Mouse (Mus musculus) kidney, adult 11 months (tissue): ENCODE data around the gene Borcs6.
"Not testable (repeated sequence)": the region's sequence is repeated elsewhere in the genome, so short reads cannot be mapped to it uniquely, and the experiment has no call there.

Source experiments
- DNase-seq: peaks from one replicate; pipeline ENCODE4 v3.0.0; 2022

Borcs6 gene

DNA sequence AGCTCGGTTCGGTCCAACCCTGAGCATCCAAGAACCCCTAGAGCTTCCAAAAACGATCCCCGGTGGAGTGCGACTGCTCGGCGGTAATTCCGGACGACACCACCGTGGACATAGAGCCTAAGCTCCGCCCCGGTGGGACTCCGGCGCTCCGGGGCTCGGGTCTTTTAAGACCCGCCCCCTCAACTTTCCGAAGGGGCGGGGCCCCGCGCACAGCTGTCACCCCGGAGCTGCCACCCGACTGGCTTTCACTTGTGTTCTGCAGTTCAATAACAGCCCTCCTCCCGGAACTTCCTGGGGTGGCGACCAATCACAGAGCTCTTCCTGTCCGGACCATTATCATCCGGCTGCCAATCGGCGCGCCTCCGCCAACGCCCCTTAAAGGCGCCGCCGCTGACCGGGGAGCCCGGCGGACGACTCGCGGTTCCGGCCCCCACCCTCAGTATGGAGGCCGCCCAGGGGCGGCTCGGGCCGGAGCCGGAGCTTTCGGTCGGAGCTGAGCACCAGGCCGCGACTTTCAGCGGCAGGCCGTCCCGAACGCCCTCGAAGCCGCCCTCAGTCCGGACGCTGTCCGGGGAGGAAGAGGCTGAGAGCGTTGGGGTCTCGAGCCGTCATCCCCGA, at the start of gene Borcs6:
Borcs6 (plus strand) TSS at position 361 of the 618 bp plus-strand sequence.
- peak; percentile 98 for DNase-seq

DNA sequence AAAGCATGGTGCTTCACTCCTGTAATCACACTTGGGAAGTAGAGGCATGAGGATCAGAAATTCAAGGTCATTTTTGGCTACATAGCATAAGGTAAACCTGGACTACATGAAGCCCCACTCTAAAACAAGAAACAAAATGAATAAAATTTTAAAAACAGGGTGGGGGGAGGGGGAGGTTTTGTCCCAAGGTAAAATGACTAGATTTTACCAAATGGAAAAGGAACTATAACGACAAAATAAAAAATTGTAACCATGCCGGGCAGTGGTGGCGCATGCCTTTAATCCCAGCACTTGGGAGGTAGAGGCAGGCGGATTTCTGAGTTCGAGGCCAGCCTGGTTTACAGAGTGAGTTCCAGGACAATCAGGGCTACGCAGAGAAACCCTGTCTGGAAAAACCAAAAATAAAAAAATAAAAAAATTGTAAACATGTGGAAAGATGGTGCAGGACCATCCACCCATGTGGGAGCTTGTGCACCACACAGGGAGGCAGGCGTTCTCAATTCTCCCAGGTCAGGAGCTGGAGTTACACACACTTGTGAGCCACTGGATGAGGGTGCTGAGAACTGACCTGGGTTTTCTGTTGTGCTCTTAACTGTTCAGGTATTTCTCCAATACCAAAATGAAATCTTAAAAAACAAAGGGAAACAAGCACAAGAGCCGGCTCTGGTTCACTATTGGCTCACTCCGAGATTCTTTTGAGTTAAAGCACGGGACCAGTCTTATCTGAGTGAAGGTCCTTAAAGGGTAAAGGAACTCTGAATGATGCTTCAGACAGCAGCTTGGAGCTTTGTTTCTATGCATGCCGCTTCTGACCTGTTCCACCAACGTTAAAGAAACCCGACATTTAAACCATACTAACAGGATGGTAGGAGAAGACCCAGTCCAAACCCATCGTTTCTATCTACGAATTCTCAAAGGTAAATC, 48.9 kb upstream of the Borcs6 start:
- no peak for DNase-seq

DNA sequence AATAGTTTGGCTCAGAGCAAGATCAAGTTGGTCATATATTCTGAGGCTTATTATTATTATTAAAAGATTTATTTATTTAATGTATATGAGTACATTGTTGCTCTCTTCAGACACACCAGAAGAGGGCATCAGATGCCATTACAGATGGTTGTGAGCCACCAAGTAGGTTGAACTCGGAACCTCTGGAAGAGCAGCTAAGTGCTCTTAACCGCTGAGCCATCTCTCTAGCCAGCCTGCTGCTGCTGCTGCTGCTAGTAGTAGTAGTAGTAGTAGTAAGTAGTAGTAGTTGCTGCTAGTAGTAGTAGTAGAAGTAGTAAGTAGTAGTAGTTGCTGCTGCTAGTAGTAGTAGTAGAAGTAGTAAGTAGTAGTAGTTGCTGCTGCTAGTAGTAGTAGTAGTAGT, 48.1 kb upstream of the Borcs6 start:
- DNase-seq = not testable (repeated sequence)

DNA sequence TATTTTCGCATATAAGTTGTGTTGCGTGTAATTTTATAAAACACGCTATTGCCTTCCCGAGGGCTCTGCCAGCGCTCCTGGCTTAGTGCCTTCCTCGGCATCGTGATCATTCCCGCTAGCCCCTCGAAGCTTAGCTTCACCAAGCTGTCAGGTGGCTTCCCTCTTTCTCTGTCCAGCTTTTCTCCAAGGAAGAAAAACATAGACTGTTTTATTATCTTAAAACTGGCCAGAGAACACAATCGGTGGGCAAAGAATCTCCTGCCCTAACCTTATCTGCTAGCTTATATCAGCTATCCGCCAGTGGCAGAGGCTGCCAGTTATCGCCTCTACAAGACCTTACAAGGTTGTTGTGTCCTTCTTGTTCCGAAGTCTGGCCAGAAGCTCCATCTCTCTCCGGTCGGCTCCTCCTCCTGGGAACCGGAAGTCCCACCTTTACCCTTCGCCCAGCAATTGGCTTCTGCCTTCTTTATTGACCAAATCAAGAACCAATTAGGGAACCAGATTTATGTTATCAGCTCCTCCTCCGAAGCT, 47.4 kb upstream of the Borcs6 start:
- DNase-seq = peak; percentile 94

DNA sequence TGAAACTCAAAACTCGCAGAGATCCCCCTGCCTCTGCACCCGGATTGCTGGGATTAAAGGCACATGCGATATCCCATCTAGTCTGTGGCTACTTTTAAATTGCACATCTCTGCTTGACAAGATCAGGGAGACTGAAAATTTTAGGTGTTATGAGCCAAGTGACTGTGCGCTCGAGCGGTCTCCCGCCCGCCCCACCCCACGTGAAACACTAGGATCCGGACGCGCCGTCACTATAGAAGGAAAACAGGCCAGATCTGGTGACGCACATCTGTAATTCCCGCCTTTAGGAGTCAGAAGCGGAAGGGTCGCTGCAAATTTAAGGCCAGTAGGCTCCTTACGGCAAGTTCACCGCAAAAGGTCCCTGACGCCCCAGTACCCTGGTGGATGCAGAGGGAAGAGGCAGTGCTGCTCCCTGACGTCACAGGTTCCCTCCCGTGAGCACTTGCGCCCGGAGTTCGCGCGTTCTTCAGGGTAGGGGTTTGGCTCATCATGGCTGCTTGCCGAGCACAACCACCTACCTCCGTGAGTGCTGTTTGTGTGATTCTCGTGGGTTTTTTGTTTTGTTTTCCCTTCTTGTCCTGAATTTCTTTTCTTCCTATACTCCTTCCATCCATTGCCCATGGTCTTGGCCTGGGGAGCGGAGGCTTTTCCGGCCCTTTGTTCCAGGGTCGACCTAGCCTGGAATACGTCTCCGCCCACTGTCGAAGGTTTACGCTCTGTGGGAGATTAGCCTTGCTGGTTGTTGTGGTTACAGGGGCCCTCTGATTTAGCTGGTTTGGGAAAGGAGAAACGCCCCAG, 43.7 kb upstream of the Borcs6 start, which contains the start of gene Ctc1:
Ctc1 (plus strand) TSS at position 268 of the 798 bp plus-strand sequence.
- DNase-seq = peak; percentile 85

DNA sequence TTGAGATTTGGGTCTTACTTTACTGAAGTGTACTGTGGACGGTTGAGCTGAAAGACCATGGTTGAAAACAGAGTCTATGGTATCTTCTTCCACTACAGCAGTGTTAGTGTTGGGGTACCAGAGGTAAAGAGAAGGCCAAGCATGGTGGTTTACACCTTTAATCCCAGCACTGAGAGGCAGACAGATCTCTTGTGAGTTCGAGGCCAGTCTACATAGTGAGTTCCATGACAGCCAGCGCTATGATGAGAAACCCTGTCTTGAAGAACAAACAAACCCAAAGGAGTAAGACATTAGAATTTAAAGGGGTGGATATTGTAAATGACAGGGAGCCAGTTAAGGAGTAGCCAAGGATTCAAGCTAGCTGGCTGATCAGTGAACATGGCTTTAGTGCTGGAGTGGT, 42.8 kb upstream of the Borcs6 start:
- DNase-seq = no peak

DNA sequence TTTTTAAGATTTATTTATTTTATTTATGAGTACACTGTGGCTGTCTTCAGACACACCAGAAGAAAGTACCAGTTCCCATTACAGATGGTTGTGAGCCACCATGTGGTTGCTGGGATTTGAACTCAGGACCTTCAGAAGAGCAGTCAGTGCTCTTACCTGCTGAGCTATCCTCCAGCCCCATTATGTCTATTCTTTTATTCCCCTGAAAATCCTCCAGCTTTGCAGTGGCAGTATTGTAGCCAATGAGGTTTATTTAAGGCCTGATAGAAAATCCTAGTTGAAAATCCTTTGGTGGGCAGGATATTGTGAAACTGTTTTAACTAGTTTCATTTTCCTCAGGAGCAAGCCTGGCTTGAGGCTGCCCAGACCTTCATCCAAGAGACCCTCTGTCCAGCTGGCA, 38.8 kb upstream of the Borcs6 start:
- DNase-seq = no peak

DNA sequence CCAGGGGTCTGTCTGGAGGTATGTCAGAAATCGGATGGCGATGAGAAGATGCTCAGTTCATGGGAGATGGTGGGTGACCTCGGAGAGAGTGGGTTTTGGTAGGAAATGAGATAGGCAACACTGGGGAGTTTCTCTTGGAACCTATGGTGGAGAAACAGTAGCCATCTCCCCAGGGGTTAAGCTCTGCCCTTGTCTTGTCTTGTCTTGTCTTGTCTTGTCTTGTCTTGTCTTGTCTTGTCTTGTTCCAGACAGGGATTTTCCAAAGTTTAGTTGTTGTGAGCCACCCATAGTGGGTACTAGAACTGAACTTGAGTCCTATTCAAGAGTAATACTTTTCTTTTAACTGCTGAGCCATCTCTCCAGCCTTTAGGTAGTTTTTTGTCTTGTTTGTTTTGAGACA, 33.0 kb upstream of the Borcs6 start:
- DNase-seq = no peak

DNA sequence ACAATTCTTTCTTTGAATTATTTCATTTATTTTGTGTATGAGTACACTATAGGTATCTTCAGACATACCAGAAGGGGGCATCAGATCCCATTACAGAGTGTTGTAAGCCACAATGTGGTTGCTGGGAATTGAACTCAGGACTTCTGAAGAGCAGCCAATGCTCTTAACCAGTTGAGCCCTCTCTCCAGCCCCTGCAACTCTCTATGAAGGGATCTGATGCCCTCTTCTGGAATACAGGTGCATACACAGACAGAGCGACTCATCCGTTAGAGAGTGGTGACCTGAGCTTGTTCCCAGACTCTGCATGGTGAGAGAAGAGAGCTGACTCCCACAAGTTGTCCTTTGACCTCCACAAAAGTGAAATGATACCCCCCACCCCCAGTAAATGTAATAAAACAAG, 30.7 kb upstream of the Borcs6 start:
- DNase-seq = no peak

DNA sequence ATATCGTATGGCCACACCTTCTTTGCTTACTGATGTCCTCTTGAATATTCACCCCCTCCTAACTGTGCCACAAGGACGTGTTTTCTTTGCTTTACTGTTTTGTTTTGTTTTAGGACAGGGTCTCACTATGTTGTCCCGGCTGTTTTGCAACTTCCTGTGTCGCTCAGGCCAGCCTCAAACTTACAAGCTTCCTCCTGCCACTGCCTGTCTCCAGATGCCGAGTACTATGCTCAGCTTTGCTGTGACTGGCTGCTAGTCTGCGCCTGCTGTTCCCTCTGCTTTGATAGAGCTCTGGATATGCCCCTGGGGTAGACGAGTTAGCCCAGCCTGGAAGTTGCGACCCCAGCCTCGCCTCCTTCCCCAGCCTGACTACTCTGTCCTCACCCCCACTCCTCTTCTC, 26.0 kb upstream of the Borcs6 start:
- no peak for DNase-seq

DNA sequence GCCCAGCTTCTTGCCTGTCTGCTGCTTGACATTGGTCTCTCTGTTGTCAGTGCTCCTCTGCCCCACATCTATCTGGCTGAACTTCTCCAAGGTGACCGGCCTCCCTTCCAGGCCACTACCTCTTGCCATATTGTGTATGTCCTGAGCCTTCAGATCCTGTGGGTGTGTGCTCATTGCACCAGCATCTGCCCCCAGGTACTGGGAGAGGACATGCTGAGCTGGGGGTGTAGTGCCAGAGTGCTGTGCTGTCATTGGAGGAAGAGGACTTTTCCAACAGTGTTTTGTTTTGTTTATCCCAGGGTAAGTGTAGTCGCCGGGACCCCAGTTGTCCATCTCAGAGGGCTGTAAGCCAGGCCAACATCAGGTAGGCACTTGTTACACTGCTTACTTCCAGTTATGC, 24.9 kb upstream of the Borcs6 start:
- DNase-seq = no peak

DNA sequence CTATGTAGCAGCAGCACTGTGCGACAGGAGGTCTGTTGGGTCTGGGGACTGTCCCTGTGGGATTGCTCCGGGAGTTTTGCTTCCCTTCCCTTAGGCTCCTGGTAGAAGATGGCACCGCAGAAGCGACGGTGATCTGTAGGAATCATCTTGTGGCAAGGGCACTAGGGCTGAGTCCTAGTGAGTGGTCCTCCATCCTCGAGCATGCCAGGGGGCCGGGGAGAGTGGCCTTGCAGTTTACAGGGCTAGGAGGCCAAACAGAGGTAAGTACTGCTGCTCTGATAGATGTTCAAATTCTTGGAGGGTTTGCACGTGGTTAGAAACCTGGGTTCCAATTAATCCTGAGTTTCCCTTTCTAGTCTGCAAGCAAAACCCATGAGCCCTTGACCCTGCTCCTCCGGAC, 24.1 kb upstream of the Borcs6 start:
- no peak for DNase-seq

DNA sequence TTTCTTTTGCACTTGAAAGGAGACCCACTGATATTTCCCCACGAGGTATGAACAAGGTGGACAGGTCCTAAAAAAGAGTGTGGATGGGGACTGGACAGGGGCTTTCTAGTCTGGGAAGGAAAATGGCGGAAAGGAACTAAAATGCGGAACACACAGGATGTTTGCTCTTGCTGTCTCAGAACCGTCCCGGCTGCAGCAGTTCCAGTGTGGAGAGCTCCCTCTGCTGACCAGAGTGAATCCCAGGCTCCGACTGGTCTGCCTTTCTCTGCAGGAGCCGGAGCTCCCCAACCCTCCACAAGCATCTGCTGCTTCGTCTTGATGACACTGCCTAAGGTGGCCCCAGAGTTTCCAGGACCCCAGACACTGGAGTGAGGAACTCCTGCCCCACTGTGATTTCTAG, 23.7 kb upstream of the Borcs6 start:
- DNase-seq = peak; percentile 90

DNA sequence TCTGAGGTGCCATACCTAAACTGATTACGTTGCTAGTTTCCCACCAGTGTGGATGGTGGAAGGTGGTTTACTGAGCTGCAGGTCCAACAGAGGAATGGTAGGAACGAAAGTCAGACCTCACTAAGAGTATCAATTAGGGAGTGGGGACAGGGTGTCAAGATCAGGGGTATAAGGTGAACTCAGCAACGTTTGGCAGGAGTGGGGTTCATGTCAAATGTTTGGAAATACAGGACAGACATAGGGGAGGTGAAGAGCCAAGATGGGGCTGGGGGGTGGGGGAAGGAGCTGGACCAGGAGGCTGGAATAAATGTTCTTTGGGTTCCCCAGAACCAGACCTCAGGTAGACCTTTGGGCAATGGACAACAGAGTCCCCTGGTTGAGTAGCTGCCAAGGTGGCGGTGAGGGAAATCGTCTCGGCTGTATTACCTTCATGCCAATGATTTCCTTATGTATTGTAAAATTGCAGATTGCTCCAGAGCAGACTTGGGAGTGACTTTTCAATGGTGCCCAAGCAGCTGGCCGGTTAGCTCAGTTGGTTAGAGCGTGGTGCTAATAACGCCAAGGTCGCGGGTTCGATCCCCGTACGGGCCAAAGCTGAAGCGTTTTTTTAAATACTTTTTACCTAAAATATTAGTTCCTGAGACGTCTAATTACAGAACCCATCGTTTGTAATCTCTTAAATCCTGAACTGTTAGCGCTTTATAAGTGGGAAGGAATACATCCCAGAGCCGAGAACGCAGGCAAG, 22.9 kb upstream of the Borcs6 start:
- peak; percentile 86 for DNase-seq

DNA sequence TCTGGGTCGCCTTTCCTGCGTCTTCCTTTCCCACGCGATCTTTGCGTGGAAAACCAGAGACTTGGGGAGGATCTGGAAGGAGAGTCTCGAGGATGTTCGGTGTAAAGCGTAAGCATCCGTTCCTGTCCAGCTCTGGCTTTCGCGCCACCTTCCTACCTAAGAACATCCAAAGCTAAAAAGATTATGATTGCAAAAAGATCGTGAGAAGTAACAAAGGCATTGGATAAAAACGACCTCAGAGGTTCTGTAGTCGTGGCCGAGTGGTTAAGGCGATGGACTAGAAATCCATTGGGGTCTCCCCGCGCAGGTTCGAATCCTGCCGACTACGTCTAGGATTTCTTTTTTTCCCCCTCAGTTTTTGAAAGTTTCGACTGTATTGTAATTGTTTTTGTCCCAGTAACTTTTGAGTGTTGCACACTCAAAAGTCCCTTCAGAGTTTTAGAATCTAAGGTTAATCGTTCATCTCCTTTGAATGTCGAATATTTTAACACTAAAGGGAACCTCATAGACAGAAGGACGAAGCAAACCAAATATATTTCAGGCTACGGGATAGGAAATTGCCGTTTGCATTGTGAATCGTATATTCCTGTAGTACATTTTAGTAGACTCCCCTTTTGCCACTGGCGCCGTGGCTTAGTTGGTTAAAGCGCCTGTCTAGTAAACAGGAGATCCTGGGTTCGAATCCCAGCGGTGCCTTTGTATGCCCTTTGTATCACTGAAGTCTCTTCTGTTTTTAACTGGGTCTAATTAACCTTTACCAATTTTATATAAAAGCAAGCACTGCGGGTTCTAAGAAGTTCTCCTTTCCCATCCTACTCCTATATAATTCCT, 22.1 kb upstream of the Borcs6 start:
- DNase-seq = peak; percentile 74

DNA sequence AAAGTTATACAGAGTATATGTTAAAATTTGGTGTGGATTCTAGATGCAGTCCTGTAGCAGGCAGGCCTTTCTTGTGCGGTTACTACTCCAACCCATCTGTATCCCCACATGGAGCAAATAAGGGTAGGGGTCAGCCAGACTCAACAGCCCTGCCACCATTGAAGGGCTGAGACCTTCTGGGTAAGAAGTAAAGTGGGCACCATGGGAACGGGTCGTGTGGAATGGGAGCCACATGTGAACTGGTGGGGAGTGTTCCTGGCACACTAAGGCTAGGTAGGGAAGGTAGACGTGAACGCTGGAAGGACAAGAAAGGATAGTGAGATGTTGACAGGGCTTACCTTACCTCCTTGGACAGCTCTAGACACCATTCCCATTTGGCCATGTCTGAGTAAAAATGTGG, 21.3 kb upstream of the Borcs6 start:
- no peak for DNase-seq

DNA sequence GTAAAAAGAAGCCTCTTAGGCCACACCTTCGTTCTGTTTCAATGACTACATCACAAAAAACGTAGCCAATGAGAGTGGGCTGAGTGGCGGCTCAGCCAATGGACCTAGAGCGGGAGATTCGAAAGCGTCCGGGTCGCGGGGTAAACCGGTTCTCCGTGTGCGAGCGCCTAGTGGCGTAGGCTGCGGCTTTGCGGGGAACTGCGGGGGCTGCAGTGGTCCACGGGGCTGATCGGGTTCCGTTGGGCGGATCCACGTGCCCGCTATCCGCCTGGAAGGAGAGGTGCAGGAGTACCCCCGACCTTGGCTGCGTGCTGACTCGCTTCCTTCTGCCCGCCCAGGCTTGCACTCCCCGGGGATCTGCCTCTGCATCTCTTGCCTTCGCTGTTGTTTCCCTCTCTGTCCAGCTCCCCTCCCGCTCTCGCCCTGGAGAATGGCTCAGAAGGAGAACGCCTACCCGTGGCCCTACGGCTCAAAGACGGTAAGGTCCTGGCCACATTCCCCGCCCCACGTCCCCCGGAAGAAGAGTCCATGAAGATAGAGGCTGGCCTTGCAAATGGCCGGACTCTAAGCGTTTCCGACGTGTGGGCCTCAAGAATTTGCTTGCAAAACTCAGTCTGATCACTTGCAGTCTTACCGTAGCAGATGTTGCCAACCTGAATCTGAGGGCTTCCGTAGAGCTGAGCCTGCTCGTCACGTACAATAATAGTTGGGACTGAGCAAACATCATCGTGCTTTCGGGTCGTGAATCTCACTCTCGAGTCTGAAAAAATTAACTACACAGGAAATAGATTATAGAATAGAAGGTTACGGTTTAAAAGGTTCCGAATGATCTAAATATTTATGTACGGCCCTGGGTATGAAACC, 13.8 kb upstream of the Borcs6 start, which contains the start of gene Aurkb:
Aurkb (plus strand) TSS at position 117 of the 864 bp plus-strand sequence.
- DNase-seq = peak; percentile 60

DNA sequence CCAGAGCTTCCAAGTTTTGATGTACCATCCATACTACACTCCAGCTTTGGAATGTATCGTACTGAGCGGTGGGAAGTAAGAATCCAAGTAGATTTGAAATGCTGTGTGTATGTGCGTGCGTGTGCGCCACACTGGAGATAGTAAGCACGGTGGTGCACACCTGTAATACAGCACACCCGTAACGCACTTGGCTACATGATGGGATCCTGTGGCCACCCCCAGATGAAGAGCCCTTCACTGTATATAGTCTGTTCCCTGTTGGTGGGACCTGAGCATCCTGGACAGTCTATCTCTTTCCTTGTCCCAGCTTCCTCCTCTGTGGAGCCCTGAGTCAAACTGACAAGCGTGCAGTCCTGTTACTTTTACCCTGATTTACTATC, 13.1 kb upstream of the Borcs6 start:
- no peak for DNase-seq

DNA sequence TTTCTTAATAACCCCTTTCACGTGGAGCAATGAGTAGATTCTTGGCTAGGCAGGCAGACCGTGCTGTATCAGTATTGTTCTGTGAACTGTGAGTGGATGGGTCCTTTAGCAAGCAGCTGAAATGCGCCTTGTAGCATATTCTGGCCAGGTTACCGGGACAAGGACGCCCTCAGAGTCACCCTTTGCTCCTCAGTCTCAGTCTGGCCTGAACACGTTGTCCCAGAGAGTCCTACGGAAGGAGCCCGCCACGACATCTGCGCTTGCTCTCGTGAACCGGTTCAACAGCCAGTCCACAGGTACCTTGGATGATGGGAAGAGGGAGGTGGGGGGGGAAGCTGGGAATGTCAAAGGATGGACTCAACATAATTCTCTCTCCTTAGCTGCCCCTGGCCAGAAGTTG, 11.9 kb upstream of the Borcs6 start:
- DNase-seq = no peak

DNA sequence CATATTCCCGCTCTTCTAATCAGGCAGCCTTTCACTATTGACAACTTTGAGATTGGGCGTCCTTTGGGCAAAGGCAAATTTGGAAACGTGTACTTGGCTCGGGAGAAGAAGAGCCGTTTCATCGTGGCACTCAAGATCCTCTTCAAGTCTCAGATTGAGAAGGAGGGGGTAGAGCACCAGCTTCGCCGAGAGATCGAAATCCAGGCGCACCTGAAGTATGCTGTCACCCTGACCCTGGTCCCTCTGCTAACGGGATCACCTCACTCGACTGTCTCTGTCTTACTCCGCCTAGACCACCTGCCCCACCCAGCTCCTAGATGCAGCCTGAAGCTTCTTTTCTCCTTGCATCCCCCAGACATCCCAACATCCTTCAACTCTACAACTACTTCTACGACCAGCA, 11.4 kb upstream of the Borcs6 start:
- DNase-seq = no peak
